Mouse (Mus musculus): ENCODE data around the gene Aqp3. TPM values are rescaled to one million over a fixed set of nuclear protein-coding genes. Genes with fewer than 3 reads are reported as not detected.
"Not testable (repeated sequence)": the region's sequence is repeated elsewhere in the genome, so short reads cannot be mapped to it uniquely, and the experiment has no call there.

Aqp3 gene
- total RNA-seq, 2 experiments from 2014 or later, result not detected

DNA sequence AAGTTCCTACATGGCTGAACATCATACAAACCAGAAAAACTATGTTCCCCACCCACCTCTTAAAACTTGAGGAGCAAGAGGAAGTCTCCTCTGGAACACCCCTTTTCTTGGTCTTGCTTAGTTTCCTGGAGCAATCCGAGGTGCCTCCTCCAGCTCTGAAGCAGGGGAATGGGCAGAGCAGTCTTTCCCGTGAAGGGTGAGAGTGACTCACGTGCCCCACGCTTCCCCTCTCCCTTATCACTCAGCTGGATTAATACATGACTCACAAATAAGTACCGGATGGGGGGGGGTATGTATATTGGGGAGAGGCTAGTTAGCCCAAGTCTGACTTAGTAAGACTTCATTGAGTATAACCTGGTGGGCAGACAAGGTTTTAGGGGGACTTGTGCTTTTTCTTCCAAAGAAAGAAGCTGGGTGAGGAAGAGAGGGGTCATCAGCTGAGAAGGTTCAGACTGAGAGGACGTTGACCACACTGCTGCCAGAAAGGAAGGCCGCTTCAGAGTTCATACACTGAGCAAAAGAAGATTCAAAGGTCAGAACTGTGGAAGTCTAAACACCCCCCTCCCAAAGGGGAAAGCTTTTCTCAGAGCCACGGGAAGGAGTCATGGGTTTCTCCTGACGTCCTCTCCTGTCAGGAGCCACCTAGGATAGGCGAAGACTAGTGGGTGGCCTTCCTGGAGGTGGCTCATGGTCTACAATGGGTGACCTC is 10.9 kb upstream of the Aqp3 start:
- intact Hi-C loops (cut with DNase I), result no loop called here

DNA sequence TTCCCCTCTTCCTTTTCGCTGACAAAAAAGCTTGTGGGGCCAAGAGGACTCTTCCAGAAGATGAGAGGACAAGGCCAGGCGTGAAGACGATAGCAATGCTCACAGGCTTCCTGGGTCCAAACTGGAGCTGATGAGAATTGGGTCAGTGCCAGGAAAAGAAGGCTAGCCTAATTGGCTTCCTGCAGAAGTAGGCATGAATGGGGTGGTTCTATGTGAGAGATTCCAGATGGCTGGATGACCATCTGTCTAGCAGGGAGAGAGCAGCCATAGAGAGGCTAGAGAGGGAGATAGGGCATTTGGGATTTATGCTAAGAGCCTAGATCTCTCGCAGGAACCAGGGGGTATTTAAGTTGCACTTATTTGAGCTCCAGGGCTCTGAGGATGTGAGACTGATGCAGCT is 9.5 kb upstream of the Aqp3 start:
- intact Hi-C loops (cut with DNase I), result no loop called here

More for the DNA sequence above, 10.9 kb upstream of the Aqp3 start:
- DNase-seq, result no peak

DNA sequence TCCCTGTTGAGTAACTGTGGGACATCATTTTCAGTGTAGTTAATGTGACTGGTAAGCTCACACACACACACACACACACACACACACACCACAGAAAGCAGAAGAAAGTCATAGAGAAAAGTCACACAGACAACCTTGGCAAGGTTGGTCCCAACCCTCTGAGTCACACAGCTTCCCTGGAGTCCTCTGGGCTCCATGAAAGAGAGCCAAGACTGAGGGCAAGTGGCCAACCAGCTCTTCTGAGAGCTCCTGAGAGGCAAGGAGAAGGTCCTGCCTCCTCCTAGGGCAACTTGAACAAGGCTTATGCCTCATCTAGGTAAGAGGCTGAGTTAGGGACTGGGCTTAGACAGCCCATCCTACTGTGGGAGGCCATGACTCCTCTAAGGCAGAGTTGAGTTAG is 4.9 kb upstream of the Aqp3 start:
- intact Hi-C loops (cut with DNase I), result no loop called here
- DNase-seq, result no peak

More for the DNA sequence above, 9.5 kb upstream of the Aqp3 start:
- no peak for DNase-seq

DNA sequence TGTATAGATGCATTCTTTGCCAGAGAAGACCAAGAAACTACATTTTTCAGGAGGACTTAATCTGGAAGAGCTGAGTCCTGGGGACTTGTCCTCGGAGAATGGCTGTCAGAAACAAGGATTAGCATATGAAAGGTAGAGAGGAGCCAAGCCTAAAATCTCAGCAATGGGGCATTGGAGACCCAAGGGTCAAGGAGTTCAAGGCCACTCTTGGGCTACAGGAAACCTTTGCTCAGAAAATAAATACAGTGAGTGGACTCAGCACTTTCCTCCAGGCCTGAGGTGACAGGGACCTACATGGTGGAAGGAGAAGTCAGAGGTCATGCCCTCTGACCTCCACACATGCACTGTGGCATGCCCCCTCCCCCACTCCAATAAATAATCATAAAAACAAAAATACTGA is 3.0 kb upstream of the Aqp3 start:
- DNase-seq, result no peak
- intact Hi-C loops (cut with DNase I), result no loop called here

DNA sequence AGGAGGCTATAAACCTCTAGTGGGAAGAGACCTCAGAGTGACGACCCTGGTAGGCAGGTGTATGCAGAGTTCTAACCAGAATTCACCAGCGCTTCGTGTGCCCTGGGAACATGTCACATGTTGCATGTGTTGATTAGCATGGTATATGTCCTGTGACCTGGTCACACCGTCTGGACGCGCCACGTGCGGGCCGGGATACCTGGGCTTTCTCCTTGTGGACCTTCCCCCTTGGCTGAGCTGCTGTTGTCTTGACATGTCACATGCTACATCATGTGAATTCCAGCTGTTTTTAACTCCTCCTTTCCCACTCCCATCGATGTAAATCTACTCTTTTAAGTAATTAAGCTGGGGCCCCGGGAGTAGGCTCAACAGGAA is 581 bp upstream of the Aqp3 start:
- intact Hi-C loops (cut with DNase I), result no loop called here
- DNase-seq, result no peak

DNA sequence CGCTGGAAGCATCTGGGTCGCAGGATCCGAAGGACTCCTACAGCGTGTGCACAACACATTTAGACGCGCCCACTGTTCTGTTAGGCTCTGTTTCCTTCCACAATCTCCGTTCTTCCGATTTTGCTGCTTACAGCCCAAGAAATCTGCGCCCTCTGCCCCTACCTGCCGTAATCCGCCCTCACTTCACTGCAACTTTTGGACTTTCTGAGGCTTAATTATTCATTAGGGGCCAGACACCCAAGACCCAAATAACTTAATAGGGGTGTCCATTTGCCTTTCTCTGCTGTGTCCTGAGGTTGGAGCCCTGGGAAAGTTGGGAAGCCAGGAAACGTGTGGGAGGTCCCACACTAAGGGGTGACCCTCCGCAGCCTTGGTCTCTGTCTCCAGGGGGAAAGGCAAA is 602 bp downstream of the Aqp3 start:
- no peak for DNase-seq
- intact Hi-C loops (cut with DNase I), result no loop called here

DNA sequence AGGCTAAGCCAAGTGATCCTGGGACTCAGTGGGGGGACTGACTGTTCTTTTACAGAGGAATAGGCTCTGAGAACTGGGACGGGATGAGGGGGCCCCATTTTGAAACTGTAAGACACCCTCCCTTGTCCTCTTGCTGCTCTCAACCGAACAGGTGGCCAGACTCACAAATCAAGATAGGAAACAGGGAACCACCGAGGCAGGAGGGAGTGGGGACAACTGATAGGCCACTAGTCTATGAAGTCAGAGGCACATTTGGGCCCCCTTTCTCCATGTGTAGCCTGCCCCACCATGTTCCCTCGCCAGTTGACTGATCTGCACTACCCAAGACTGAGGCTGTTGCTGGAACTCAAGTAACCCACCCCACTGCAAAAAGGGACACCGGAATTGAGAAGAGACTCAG is 1.2 kb downstream of the Aqp3 start:
- intact Hi-C loops (cut with DNase I), result no loop called here
- DNase-seq, result no peak

DNA sequence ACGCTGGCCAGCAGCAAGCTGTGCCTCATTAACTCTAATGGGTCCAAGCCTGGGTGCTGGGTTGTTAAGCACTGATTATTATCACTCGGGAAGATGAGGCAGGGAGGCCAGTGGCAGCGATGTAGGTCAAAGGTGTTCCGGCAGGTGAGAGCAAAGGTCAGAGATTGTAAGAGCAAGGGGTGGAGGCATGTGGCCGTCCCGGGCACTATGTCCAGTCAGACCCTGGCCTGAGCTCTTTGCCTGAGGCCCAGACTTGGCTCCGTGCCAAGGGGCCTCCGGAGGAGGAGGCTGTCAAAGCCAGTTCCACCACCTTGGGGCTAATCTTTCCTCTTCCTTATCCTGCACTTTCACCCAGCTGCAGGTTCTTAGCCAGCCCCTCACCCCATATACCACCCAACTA is 1.8 kb downstream of the Aqp3 start:
- DNase-seq, result no peak

DNA sequence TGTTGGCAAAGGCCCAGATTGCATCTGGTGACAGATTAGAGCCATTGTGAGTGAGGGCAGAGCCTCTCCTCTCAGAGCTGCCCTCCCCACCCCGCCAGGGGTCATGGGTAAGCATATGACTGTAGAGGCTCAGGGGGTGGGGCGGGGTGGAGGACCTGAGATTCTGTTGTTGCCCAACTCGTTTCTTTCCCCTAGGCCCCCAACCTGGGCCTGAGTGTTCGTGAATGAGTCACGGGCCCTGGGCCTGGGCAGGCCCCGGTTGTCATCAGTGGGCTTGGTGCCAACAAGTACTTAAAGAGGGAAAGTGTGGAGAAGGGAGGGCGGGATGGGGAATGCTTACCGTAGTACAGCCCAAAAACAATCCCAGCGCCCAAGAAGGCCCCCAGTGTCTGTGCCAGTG is 3.6 kb downstream of the Aqp3 start:
- intact Hi-C loops (cut with DNase I), result no loop called here
- DNase-seq, result no peak

More for the DNA sequence above, 1.8 kb downstream of the Aqp3 start:
- intact Hi-C loops (cut with DNase I), result no loop called here

DNA sequence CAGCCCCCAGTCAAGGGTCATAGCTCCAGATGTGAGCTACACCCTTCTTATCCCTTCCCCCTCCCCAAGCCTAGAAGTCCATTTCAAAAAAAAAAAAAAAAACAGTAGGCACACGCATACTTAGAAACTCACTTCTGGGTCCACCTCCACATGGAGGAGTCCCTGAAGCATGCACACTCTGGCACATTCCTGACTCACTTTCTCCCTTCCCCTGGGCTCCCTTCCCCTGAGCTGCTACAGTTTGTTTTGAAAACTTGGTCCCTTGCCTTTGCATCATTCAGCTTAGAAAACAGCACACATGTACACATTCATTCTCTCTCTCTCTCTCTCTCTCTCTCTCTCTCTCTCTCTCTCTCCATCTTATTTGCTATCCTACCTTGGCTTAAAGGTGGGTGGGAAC is 5.0 kb downstream of the Aqp3 start:
- intact Hi-C loops (cut with DNase I), result no loop called here

DNA sequence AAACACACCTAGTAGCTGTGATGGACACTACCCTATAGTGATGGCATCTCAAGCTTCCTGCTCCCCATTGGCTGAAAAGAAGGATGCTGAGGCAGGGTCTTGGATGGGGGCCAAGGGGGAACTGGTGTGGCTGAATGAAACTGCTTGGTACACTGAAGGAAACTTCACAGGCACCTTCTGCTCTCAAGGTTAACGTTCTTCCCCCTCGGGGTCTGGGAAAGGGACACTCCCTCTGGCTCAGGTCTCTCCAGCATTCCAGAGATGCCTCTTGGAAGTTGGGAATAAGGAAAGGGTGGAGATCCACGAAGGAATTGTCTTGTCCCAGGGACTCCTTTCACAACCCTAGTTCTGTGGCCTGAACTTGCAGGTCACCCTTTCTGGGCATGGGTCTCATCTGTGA is 6.6 kb downstream of the Aqp3 start:
- DNase-seq, result no peak
- intact Hi-C loops (cut with DNase I), result no loop called here

More for the DNA sequence above, 5.0 kb downstream of the Aqp3 start:
- DNase-seq, result no peak

DNA sequence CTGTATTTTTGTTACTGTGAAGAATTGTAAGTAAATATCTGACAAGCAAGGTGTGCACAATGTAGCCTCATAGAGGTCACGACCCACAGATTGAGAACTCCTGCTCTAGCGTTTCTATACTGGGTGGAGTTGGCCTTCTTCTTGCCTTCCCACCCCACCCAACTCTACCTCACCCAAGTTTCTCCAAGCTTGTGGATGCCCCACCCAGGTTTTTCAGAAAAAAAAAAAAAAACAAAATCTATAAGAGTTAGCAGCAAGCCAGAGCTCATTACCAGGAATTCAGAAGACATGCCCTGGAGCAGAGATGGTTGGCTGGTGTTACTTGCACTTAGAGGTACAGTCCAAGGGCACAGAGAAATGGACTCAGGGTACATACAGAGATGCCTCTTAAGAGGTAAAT is 8.3 kb downstream of the Aqp3 start:
- intact Hi-C loops (cut with DNase I), result no loop called here
- no peak for DNase-seq

DNA sequence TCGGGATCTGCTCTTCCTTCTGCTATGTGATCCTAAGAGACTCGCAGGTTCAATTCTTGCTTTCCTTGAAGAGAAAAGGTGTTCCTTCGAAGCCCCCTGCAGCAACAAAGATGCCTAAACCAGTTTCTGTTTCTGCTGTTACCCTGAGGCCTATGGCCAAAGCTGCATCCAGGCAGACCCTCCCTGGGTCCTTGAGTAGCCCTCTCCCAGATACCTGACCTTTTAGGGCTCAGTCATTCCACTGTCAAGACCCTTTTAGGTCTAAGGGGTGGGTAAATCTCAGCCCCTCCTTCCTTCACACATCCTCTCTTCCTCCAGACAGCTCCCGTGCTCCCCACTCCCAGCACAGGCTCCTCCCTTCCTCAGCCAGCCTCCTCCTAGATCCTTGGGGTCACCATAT is 8.8 kb downstream of the Aqp3 start:
- intact Hi-C loops (cut with DNase I), result no loop called here
- DNase-seq, result no peak

DNA sequence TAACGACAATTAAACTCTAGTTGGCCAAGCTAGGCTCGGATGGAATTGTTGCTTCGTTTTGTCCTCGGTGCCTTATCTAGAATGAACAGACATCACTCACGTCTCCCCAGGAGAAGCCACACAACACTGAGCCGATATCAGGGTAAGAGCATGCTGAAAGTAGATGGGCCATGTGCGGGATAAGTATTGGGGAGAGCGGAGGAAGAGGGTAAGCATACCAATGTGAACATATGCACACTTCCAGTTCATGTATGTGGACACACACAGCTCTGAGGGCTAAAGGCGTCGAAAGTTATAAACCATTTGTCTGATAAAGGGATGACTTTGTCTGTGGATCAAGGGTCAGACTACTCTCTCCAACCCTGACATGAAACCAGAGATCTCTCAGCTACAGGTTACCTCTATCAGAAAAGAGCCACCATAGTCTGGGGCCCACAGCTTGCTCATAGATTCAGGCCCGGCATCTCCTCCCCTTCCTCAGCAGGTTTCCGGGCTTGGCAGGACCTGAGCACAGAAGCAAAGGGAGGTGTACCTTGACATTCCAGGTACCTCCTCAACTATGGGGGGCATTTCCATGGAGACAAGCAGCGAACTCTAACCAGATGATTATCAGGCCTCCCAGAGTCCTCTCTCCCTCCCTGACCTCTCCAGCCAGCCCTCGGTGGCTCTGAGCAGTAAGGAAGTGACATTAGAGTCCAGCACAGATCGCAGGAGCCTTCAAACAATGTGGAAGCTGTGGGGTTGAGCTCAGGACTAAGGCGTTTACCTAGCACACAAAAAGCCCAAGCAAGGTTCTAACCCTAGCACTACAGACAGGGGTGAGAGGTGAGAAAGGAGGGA is 10.3 kb downstream of the Aqp3 start:
- intact Hi-C loops (cut with DNase I), result no loop called here
- no peak for DNase-seq

DNA sequence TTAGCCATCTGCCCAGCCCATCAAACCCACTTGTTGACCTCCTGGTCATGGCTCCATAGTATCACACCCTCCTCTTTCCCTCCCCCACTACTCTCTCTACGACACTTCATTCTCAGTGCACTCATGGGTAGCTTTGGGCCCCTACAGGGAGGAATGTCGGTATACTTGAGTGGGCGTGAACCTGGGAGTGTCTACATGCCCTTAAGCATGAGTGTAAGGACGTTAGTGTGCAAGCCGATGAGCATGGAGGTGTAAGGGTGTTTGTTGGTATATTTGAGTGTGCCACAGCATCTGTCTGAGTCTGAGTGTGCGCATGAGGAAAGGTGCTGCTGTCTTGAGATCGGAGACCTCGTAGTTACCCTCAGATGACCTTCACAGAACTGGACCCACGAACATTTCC is 11.0 kb downstream of the Aqp3 start:
- intact Hi-C loops (cut with DNase I), result no loop called here
- DNase-seq, result no peak

DNA sequence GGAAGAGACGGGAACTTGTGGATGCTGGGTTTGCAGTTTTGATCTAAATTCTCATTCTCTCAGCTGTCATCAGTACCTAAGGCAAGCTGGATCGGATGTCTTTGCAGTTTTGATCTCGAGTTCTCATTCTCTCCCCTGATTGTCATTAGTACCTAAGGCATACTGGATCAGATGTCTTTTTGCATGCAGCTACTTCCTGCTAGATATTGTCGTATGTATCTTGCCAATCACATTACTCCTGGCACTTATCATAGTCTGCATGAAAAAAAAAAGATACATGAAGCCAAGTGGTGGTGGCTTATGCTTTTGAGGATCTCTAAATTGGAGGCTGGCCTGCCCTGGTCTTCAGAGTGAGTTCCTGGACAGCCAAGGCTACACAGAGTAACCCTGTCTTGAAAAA is 13.2 kb downstream of the Aqp3 start:
- intact Hi-C loops (cut with DNase I), result no loop called here
- no peak for DNase-seq

DNA sequence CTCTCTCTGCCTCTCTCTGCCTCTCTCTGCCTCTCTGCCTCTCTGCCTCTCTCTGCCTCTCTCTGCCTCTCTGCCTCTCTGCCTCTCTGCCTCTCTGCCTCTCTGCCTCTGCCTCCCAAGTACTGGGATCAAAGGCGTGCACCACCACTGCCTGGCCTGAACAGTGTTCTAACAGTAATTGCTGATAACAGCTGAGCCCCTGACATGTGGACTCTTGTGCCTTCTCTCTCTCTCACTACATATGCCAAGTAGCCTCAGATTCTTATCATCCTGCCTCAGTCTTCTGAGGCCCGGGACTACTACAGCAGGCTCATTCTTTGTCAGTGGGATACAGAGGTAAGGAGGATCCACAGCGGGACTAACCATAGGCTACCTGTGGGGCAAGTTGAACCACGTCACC is 15.2 kb downstream of the Aqp3 start:
- intact Hi-C loops (cut with DNase I); DNase-seq: not testable (repeated sequence)

DNA sequence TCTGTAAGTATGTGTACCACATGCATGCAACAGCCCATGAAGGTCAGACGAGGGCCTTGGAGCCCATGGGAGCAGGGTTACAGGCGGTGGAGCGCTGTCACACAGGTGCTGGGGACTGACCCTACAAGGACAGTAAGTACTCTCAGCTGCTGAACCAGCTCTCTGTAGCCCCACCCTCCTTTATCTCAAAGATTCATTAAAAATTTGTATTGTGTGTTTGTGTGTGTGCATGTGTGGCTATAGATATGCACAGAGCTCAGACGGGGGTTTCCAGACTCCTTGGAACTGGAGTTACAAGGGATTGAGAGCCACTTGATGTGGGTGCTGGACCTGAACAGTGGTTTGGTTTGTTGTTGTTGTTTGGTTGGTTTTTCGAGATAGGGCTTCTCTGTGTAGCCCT is 16.2 kb downstream of the Aqp3 start:
- intact Hi-C loops (cut with DNase I), result no loop called here
- DNase-seq, result no peak

DNA sequence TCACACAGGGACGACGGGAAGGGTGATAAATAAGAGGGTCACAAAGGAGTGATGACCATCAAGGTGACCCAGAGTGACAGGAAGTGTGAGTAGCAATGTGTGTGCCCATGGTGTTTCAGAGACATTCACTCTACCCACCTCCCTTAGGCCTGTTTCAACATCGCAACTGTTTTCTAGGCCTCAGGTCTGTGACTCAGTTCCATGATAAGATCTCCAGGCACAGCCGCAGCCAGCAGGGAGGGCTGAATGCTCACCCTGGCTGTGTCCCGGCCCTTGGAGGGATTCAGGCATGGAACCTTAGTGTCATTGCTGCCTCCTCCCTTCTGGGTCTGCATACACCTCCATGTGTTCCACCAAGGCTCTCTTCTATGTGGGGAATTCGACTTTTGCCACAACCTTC is 19.3 kb downstream of the Aqp3 start:
- no peak for DNase-seq
- intact Hi-C loops (cut with DNase I), result no loop called here

DNA sequence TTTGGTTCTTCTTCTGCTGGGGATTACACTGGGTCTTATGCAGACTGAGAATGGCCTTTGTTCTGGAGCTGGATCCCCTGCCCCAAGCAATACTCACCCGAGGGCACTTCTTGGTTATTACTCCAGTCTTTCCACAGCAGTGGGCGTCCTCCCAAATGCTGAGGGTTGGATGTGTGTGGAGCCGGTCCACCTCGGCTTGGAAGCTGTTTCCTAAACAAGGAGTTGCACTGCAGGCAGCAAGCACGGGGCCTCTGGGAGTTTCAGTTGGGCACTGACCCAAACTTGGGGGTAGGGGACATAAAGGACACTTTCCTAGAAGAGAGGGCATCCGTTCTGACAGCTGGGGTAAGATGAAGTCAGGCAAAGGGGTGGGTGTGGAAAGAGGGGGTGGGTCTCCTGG is 23.5 kb downstream of the Aqp3 start:
- intact Hi-C loops (cut with DNase I), result no loop called here
- DNase-seq, result no peak

DNA sequence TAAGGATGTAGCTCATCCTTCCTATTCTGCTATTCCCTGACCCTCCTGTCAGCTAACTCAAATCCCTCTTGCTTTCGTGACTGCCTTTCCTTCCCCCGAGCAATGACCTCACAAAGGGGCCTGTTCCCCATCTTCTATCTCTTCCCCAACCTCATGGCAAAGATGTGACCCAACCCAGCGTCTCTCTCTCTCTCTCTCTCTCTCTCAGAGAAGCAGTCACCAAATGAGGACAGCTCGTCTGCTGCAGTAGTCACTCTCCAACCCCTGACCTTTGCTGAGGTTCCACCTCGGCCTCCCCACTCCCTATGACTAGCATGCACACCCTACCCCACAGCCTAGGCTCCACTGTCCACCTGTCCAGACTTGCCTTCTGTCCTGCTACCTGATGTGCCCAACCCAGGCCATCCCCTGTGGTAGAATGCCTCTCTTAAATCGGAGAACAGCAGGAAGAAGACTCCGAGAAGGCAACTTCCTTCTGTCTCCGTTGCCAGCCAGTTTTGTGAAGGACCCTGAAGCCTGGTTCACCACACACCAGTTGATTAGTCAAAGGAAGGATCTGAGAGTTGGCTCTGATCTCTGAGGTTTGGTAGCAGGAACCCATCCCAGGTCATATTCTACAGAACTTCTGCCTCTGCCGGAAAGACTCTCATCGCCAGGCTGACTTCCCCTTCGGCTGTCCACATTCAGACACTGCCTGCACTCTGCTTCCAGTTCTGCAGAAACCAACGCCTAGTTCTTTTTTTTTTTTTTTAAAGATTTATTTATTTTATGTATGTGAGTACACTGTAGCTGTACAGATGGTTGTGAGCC is 24.8 kb downstream of the Aqp3 start:
- intact Hi-C loops (cut with DNase I), result no loop called here

More for the DNA sequence above, 24.8 kb downstream of the Aqp3 start:
- DNase-seq, result no peak

Data from gastrocnemius, postnatal 36 days (tissue).